Mouse (Mus musculus): ENCODE data around the gene Scgb1b3. TPM values are rescaled to one million over a fixed set of nuclear protein-coding genes. Genes with fewer than 3 reads are reported as not detected.

Scgb1b3 gene
- not detected in 2 replicates for polyA plus RNA-seq (2012; rRNA removed; ENCODE audit: low replicate concordance)

GRCm38 (mm10) chr7:31375292-31375691 lies at the start of gene Scgb1b3:
Gene Scgb1b3 (plus strand): TSS chr7:31375592.

GRCm38 (mm10) chr7:31362022-31362560 lies 13.3 kb upstream of the Scgb1b3 start, which contains the start of gene Scgb2b3:
Gene Scgb2b3 (minus strand): TSS chr7:31362072.

Other genes with a start within 250 kb of the Scgb1b3 start
- gene Scn1b, start 248.6 kb upstream of the Scgb1b3 start, polyA plus RNA-seq (2012; rRNA removed; ENCODE audit: low replicate concordance), result 14.7 and 28.1 TPM in 2 replicates
- 73.3 and 105 TPM in 2 replicates for gene Gramd1a, start 219.7 kb upstream of the Scgb1b3 start, polyA plus RNA-seq (2012; rRNA removed; ENCODE audit: low replicate concordance)
- gene Scgb2b2, start 85.1 kb upstream of the Scgb1b3 start, polyA plus RNA-seq (2012; rRNA removed; ENCODE audit: low replicate concordance), result not detected in 2 replicates
- gene Scgb1b2, start 83.8 kb upstream of the Scgb1b3 start, polyA plus RNA-seq (2012; rRNA removed; ENCODE audit: low replicate concordance), result not detected in 2 replicates
- not detected in 2 replicates for gene Scgb2b3, start 13.5 kb upstream of the Scgb1b3 start, polyA plus RNA-seq (2012; rRNA removed; ENCODE audit: low replicate concordance)

Data from duodenum, adult 2 months (tissue).